Mouse (Mus musculus) heart, postnatal 0 days (tissue): ENCODE measurements around the gene Dhx29. TPM values are rescaled to one million over a fixed set of nuclear protein-coding genes. Genes with fewer than 3 reads are reported as not detected.

ENCODE experiments used
- ATAC-seq: fragments of 200-750 bp; cut with Nextera tagmentation; 2 replicates; pipeline ENCODE4 v1.8.0; 2017; ENCODE audit warnings: low read depth, moderate number of reproducible peaks, moderate library complexity; ENCODE audit not compliant: insufficient read depth
- DNase-seq: peaks from one replicate; pipeline ENCODE4 v3.0.0-alpha.2; 2016; ENCODE audit warnings: low spot score
- H3K27ac ChIP-seq: fragments of 300-500 bp; sonication (generic); 2 replicates; pipeline ENCODE4 v1.5.1; 2014; ENCODE audit warnings: low read depth, mild to moderate bottlenecking
- H3K27me3 ChIP-seq: fragments of 300-500 bp; sonication (generic); 2 replicates; pipeline ENCODE4 v1.6.1; 2014; ENCODE audit warnings: low read length, mixed read lengths; ENCODE audit not compliant: control insufficient read depth, insufficient read depth
- H3K36me3 ChIP-seq: fragments of 300-500 bp; sonication (generic); replicated peaks from 2 replicates; pipeline ENCODE4 v1.6.1; 2014; ENCODE audit warnings: low read length, mixed read lengths; ENCODE audit not compliant: control insufficient read depth, insufficient read depth
- H3K4me1 ChIP-seq: fragments of 300-500 bp; sonication (generic); 2 replicates; pipeline ENCODE4 v1.6.1; 2014; ENCODE audit warnings: antibody characterized with exemption; ENCODE audit not compliant: control insufficient read depth, insufficient read depth
- H3K4me2 ChIP-seq: fragments of 300-500 bp; sonication (generic); 2 replicates; pipeline ENCODE4 v1.6.1; 2014; ENCODE audit warnings: low read depth, mild to moderate bottlenecking, low read length, moderate library complexity
- H3K4me3 ChIP-seq: fragments of 300-500 bp; sonication (generic); 2 replicates; pipeline ENCODE4 v1.5.1; 2014; ENCODE audit warnings: low read depth, low read length
- H3K9ac ChIP-seq: fragments of 300-500 bp; sonication (generic); replicated peaks from 2 replicates; pipeline ENCODE4 v1.6.1; 2014; ENCODE audit warnings: low read depth, low read length, mixed read lengths
- H3K9me3 ChIP-seq: fragments of 300-500 bp; sonication (generic); replicated peaks from 2 replicates; pipeline ENCODE4 v1.6.1; 2016; ENCODE audit warnings: low read length; ENCODE audit not compliant: control insufficient read depth
- CTCF ChIP-seq: IDR thresholded peaks from 2 replicates; pipeline ENCODE4 v1.5.1; 2016; ENCODE audit warnings: antibody characterized with exemption, control low read depth, low read depth
- EP300 ChIP-seq: IDR thresholded peaks from 2 replicates; pipeline ENCODE4 v1.6.1; 2016; ENCODE audit warnings: antibody characterized with exemption, low read depth
- WGBS: fragments of 180-500 bp; shearing (Covaris S2); extraction: QIAGEN DNeasy Blood & Tissue Kit; methylation state at CpG from one replicate; pipeline ENCODE4 v1.1.7; 2014; 5-methylcytosine and 5-hydroxymethylcytosine counted together
- polyA plus RNA-seq: library from polyadenylated mRNA; unstranded; fragments of >200 nt; fragmentation: Nextera tagmentation; extraction: Ambion mirVana; gene quantifications from 2 replicates; pipeline ENCODE4 v1.2.1, GENCODE M21; 2015
- total RNA-seq: library from RNA; depleted of rRNA; stranded (reverse); fragments of >200 nt; gene quantifications from 2 replicates; pipeline ENCODE4 v1.2.3, GENCODE M21; 2014; ENCODE audit warnings: low replicate concordance

The Dhx29 gene
- total and polyA plus RNA-seq, 2 experiments from 2014 or later, result 6.4 to 13.2 TPM

DNA sequence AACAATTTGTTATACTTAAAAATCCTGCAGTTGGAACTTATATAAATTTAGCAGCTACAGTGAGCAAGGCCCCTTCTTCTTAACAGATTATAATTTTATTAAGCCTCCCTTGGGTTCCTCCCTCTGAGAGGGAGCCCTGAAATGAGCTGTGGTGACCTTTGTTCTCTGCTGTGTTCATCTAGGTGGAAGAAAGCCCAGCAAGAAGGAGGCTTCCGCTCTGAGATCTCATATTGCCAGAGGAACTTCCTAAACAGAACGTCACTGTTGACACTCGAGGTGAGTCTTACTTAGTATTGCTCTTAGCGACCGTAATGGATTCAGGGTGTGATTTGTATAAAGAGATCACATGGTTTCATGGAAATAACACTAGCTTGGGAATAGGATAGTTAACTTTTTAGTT, 35.8 kb downstream of the Dhx29 start:
- no peak for DNase-seq
- no peak overlapping the region for H3K27ac ChIP-seq
- H3K4me1 ChIP-seq, result no peaks in the 10 kb centered on the region
- no peaks in the 10 kb centered on the region for H3K9me3 ChIP-seq
- H3K9ac ChIP-seq, result no peak overlapping the region
- WGBS, result 89% methylated on average over 5 of the region's 5 CpGs
- no peak overlapping the region for H3K4me3 ChIP-seq
- H3K27me3 ChIP-seq, result no peaks in the 10 kb centered on the region
- H3K4me2 ChIP-seq, result no peak overlapping the region
- peaks cover 52% of the 10 kb centered on the region for H3K36me3 ChIP-seq
- no peak for ATAC-seq
- TF ChIP-seq EP300 (no peak), CTCF (no peak)

DNA sequence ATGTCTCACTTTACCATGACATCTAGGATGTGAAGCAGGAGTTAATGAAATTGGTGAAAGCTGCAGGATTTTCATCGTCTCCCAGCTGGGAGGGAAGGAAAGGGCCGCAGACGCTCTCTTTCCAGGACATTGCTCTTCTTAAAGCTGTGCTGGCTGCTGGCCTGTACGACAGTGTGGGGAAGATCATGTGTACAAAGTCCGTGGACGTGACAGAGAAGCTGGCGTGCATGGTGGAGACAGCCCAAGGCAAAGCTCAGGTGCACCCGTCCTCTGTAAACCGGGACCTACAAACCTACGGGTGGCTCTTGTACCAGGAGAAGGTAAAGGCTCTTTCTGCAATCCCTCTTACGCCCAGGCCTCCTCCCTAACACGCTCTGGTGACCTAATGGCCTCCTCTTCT, 37.2 kb downstream of the Dhx29 start:
- 88% methylated on average over 12 of the region's 12 CpGs for WGBS
- Histone ChIP-seq H3K9ac (no peak overlapping the region), H3K27me3 (no peaks in the 10 kb centered on the region), H3K4me2 (no peak overlapping the region), H3K9me3 (no peaks in the 10 kb centered on the region), H3K36me3 (peaks cover 52% of the 10 kb centered on the region), H3K4me1 (no peaks in the 10 kb centered on the region), H3K27ac (no peak overlapping the region), H3K4me3 (no peak overlapping the region)
- TF ChIP-seq CTCF (no peak), EP300 (no peak)
- ATAC-seq (no peak), DNase-seq (no peak)

DNA sequence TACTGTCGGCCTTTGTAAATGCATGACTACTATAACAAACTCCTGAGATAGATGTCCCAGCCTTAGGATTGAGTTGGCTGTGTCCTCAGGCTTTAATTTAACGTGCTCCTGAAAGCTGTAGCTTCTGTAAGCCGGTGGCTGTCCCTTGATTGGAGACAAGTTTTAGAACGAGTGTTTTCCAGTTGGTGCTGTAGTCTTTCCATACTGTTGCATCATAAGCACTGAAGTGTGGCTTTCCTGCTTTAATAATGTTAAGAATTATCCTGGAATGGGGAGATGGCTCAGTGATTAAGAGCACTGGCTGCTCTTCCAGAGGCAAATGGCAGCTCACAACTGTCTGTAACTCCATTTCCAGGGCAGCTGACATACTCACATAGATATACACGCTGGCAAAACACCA, 40.0 kb downstream of the Dhx29 start:
- peaks cover 44% of the 10 kb centered on the region for H3K36me3 ChIP-seq
- H3K4me2 ChIP-seq, result no peak overlapping the region
- H3K27ac ChIP-seq, result no peak overlapping the region
- no peak overlapping the region for H3K9ac ChIP-seq
- 92% methylated on average over 5 of the region's 5 CpGs for WGBS
- no peaks in the 10 kb centered on the region for H3K4me1 ChIP-seq
- ATAC-seq (no peak), DNase-seq (no peak)
- no peak for TF ChIP-seq CTCF
- TF ChIP-seq EP300, result no peak
- no peak overlapping the region for H3K4me3 ChIP-seq
- H3K9me3 ChIP-seq, result no peaks in the 10 kb centered on the region
- H3K27me3 ChIP-seq, result no peaks in the 10 kb centered on the region

DNA sequence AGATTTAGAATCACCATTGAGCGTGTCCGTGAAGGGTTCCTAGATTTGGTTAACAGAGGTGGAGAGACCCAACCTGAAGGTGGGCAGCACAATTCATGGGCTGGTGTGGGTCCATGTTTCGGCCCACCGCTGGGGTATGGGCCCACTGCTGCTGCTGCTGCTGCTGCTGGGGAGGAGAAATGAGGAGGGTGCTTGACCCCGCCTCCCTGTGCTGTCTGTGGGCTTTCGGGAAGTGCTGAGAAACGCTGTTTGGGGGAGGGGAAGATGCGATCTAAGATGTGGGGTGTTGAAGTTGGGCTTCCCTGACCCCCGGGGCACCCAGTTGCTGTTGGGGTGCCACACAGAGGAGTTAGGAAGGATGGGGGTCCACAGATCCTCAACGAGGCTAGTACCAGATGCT, 49.5 kb downstream of the Dhx29 start:
- H3K4me2 ChIP-seq, result no peak overlapping the region
- no peak for TF ChIP-seq EP300
- TF ChIP-seq CTCF, result no peak
- peaks cover 31% of the 10 kb centered on the region; the same call in 1 of the 2 replicates for H3K27me3 ChIP-seq
- ATAC-seq, result no peak
- no peaks in the 10 kb centered on the region for H3K9me3 ChIP-seq
- no peak overlapping the region for H3K27ac ChIP-seq
- H3K4me3 ChIP-seq, result no peak overlapping the region
- H3K36me3 ChIP-seq, result no peaks in the 10 kb centered on the region
- H3K9ac ChIP-seq, result no peak overlapping the region
- no peak for DNase-seq
- no peaks in the 10 kb centered on the region for H3K4me1 ChIP-seq
- 32% methylated on average over 10 of the region's 10 CpGs for WGBS

DNA sequence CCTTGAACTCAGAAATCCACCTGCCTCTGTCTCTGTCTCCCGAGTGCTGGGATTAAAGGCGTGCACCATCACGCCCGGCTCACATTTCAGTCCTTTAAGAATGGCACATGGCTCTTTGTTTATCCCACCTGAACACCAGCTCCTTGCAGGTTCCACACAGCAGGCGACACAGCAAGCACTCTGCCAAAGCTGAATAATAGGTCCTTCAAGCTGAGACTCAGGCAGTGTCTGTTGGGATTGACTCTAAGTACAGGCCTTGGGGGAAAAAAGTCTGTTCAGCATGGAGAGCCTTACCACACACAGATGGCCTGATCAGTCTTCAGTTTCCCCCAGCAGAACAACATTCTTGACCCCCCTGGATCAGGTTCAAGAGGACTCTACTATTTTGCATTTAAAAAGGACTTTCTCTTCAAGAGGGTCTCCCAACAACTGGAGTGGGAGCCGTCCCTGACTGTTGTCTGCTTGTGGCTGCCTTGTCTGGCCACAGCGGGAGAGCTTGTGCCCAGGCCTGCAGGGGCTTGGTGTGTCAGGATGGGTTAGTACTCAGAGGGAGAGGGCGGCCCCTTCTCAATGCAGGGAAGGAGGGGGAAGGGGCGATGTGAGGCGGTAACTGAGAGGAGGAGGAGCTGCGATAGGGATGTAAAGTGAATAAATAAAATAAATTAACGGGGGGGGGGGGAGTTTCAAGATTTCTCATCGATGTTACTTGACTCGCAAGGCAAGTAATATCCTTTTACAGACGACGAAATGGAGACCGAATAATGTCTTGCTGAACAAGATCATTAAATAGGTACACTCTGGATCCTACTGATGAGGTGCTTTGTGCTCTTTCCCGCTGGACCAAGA, 58.6 kb downstream of the Dhx29 start:
- H3K27me3 ChIP-seq, result peaks cover 71% of the 10 kb centered on the region
- H3K27ac ChIP-seq, result no peak overlapping the region
- no peak overlapping the region for H3K4me3 ChIP-seq
- 17% methylated on average over 18 of the region's 18 CpGs for WGBS
- ATAC-seq, result no peak
- no peaks in the 10 kb centered on the region for H3K9me3 ChIP-seq
- no peak for DNase-seq
- no peaks in the 10 kb centered on the region for H3K36me3 ChIP-seq
- H3K4me1 ChIP-seq, result peaks cover 14% of the 10 kb centered on the region
- H3K4me2 ChIP-seq, result no peak overlapping the region
- TF ChIP-seq EP300 (no peak), CTCF (no peak)
- no peak overlapping the region for H3K9ac ChIP-seq
